Mouse (Mus musculus) olfactory bulb, adult 2 months (tissue): Measurements from ENCODE around the gene Colgalt1.

Experiments used
- CTCF ChIP-seq: fragments of 200-500 bp; IDR thresholded peaks from 2 replicates; pipeline ENCODE4 v1.5.1; 2012; ENCODE audit warnings: low read depth, mild to moderate bottlenecking, low read length, moderate library complexity; ENCODE audit not compliant: insufficient read depth
- POLR2A ChIP-seq: fragments of 200-500 bp; IDR thresholded peaks from 2 replicates; pipeline ENCODE4 v1.6.1; 2012; ENCODE audit warnings: mild to moderate bottlenecking, low read depth, low read length, moderate library complexity; ENCODE audit not compliant: insufficient read depth

- TF ChIP-seq POLR2A (no peak), CTCF (peak; percentile 74; the same call in 1 of the 2 replicates)
Observed at GRCm38 (mm10) chr8:71562751-71563150, 48.0 kb upstream of the Colgalt1 start.
